In genomic region chr2:33931161-33931560, GRCm38 (mm10) we compare ENCODE assay signal across 31 mouse cellular contexts.
"Had no signal": no experiment of that assay in that cellular context is flagged by ENCODE, and none has a peak within 500 bp of the region (broad histone marks: within the 10 kb centered on the region; RNA-seq: fewer than 3 reads in every experiment).

No protein-coding gene starts in this region.

- H3K27me3 ChIP-seq: liver, embryonic 13.5 days; liver, embryonic 15.5 days; lung, embryonic 15.5 days; midbrain, embryonic 12.5 days; midbrain, embryonic 15.5 days; neural tube, embryonic 12.5 days had no signal

- H3K4me1 ChIP-seq: limb, embryonic 13.5 days; limb, embryonic 15.5 days; liver, embryonic 12.5 days; liver, embryonic 13.5 days; liver, embryonic 15.5 days; lung, embryonic 15.5 days; midbrain, embryonic 12.5 days had no signal

- H3K4me2 ChIP-seq: limb, embryonic 12.5 days; limb, embryonic 13.5 days; limb, embryonic 15.5 days; liver, embryonic 11.5 days; liver, embryonic 12.5 days; liver, embryonic 13.5 days; liver, embryonic 15.5 days; lung, embryonic 14.5 days; lung, embryonic 15.5 days; midbrain, embryonic 11.5 days; midbrain, embryonic 12.5 days; midbrain, embryonic 13.5 days; midbrain, embryonic 15.5 days; neural tube, embryonic 12.5 days had no signal

- H3K9me3 ChIP-seq: limb, embryonic 10.5 days; limb, embryonic 13.5 days; limb, embryonic 15.5 days; liver, embryonic 13.5 days; liver, embryonic 15.5 days; lung, embryonic 15.5 days; megakaryocyte, embryonic 14.5 days; midbrain, embryonic 10.5 days; midbrain, embryonic 12.5 days; midbrain, embryonic 13.5 days; midbrain, embryonic 15.5 days; neural tube, embryonic 12.5 days had no signal

- H3K27ac ChIP-seq: limb, embryonic 10.5 days; limb, embryonic 12.5 days; limb, embryonic 13.5 days; limb, embryonic 15.5 days; liver, embryonic 12.5 days; liver, embryonic 13.5 days; liver, embryonic 14.5 days; liver, embryonic 15.5 days; lung, embryonic 15.5 days; macrophage; midbrain, embryonic 10.5 days; midbrain, embryonic 12.5 days; midbrain, embryonic 13.5 days; midbrain, embryonic 15.5 days; neural tube, embryonic 12.5 days had no signal

- H3K4me3 ChIP-seq: limb, embryonic 10.5 days; limb, embryonic 12.5 days; limb, embryonic 13.5 days; limb, embryonic 15.5 days; liver, embryonic 12.5 days; liver, embryonic 13.5 days; liver, embryonic 15.5 days; lung, embryonic 15.5 days; megakaryocyte, embryonic 14.5 days; midbrain, embryonic 10.5 days; midbrain, embryonic 12.5 days; midbrain, embryonic 13.5 days; midbrain, embryonic 15.5 days; myocyte; neural tube, embryonic 12.5 days had no signal

- ATAC-seq: liver, embryonic 12.5 days; liver, postnatal 0 days; lung, postnatal 0 days; midbrain, embryonic 13.5 days; midbrain, embryonic 15.5 days; midbrain, embryonic 16.5 days had no signal

- DNase-seq: left cerebral cortex, postnatal 4 days; liver; liver, embryonic 13.5 days; liver, postnatal 0 days; lung, adult 18-20 months; lung, adult 2 months; lung, embryonic 14.5 days; lung, postnatal 10 days; lung, postnatal 14 days; lung, postnatal 36 days; midbrain, embryonic 14.5 days had no signal

- H3K36me3 ChIP-seq: limb, embryonic 10.5 days; limb, embryonic 12.5 days; limb, embryonic 13.5 days; limb, embryonic 15.5 days; liver, embryonic 12.5 days; liver, embryonic 13.5 days; liver, embryonic 15.5 days; lung, embryonic 15.5 days; midbrain, embryonic 10.5 days; midbrain, embryonic 12.5 days; midbrain, embryonic 13.5 days; midbrain, embryonic 15.5 days; neural tube, embryonic 12.5 days had no signal

- H3K9ac ChIP-seq: limb, embryonic 12.5 days; limb, embryonic 13.5 days; limb, embryonic 15.5 days; liver, embryonic 12.5 days; liver, embryonic 13.5 days; liver, embryonic 14.5 days; liver, embryonic 15.5 days; liver, postnatal 0 days; lung, embryonic 14.5 days; lung, embryonic 15.5 days; midbrain, embryonic 12.5 days; midbrain, embryonic 13.5 days; midbrain, embryonic 15.5 days; neural tube, embryonic 12.5 days had no signal
